Mouse (Mus musculus) hindbrain, embryonic 13.5 days (tissue): ENCODE measurements around the gene Zfp422. TPM values are rescaled to one million over a fixed set of nuclear protein-coding genes. Genes with fewer than 3 reads are reported as not detected.

Experiments
- ATAC-seq: fragments of 200-750 bp; cut with Nextera tagmentation; 2 replicates; pipeline ENCODE4 v1.8.0; 2017; ENCODE audit warnings: moderate TSS enrichment; ENCODE audit not compliant: low FRiP score
- H3K27ac ChIP-seq: fragments of 300-500 bp; sonication (generic); 2 replicates; pipeline ENCODE4 v1.5.1; 2015; ENCODE audit warnings: inconsistent platforms, mild to moderate bottlenecking, moderate library complexity
- H3K27me3 ChIP-seq: fragments of 300-500 bp; sonication (generic); 2 replicates; pipeline ENCODE4 v1.6.1; 2015; ENCODE audit warnings: mild to moderate bottlenecking, inconsistent platforms
- H3K36me3 ChIP-seq: fragments of 300-500 bp; sonication (generic); 2 replicates; pipeline ENCODE4 v1.6.1; 2015; ENCODE audit warnings: mild to moderate bottlenecking, inconsistent platforms
- H3K4me1 ChIP-seq: fragments of 300-500 bp; sonication (generic); replicated peaks from 2 replicates; pipeline ENCODE4 v1.6.1; 2015; ENCODE audit warnings: inconsistent platforms
- H3K4me2 ChIP-seq: fragments of 300-500 bp; sonication (generic); 2 replicates; pipeline ENCODE4 v1.6.1; 2015; ENCODE audit warnings: inconsistent platforms, mild to moderate bottlenecking, moderate library complexity
- H3K4me3 ChIP-seq: fragments of 300-500 bp; sonication (generic); 2 replicates; pipeline ENCODE4 v1.5.1; 2015; ENCODE audit warnings: mild to moderate bottlenecking, inconsistent platforms
- H3K9ac ChIP-seq: fragments of 300-500 bp; sonication (generic); 2 replicates; pipeline ENCODE4 v1.6.1; 2015; ENCODE audit warnings: mild to moderate bottlenecking, inconsistent platforms
- H3K9me3 ChIP-seq: fragments of 300-500 bp; sonication (generic); 2 replicates; pipeline ENCODE4 v1.6.1; 2016; ENCODE audit warnings: inconsistent platforms
- WGBS: fragments of 180-500 bp; shearing (Covaris S2); methylation state at CpG from one replicate; pipeline ENCODE4 v1.1.7; 2015; 5-methylcytosine and 5-hydroxymethylcytosine counted together
- polyA plus RNA-seq: library from polyadenylated mRNA; unstranded; fragments of >200 nt; fragmentation: Nextera tagmentation; extraction: Ambion mirVana; gene quantifications from 2 replicates; pipeline ENCODE4 v1.2.1, GENCODE M21; 2015

Gene Zfp422
- polyA plus RNA-seq, 1 experiment from 2014 or later: 181 TPM

DNA sequence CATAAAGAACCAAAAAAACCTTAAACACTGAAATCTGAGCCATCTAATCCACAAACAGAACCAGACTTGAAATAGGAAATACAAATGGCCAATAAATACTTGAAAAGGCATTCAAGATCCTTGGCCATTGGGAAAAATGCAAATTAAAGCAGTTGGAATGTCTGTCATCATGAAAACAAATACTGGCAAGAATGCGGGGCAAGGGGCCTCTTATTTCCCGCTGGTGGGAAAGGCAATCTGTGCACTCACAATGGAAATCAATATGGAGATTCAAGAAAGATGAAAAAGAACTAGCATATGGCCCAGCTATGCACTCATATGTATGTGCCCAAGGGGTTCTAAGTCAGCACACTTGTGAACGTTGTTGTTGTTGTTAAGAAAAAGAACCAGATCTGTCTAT lies 38.1 kb upstream of the Zfp422 start:
- H3K27ac ChIP-seq: 0 out of 2 replicates have a peak overlapping the region, but pooled peaks have one; percentile 12
- H3K9me3 ChIP-seq: no peaks in the 10 kb centered on the region
- H3K36me3 ChIP-seq: no peaks in the 10 kb centered on the region
- H3K27me3 ChIP-seq: no peaks in the 10 kb centered on the region
- no peak overlapping the region for H3K4me3 ChIP-seq
- no peak overlapping the region for H3K9ac ChIP-seq
- H3K4me1 ChIP-seq: peaks cover 51% of the 10 kb centered on the region
- H3K4me2 ChIP-seq: no peak overlapping the region
- no peak for ATAC-seq
- 20% methylated on average over 3 of the region's 3 CpGs for WGBS

GRCm38 (mm10) chr6:116666085-116666750 lies 37.4 kb upstream of the Zfp422 start:
- Histone ChIP-seq H3K4me2 (no peak overlapping the region), H3K4me1 (peaks cover 44% of the 10 kb centered on the region), H3K9me3 (no peaks in the 10 kb centered on the region)

DNA sequence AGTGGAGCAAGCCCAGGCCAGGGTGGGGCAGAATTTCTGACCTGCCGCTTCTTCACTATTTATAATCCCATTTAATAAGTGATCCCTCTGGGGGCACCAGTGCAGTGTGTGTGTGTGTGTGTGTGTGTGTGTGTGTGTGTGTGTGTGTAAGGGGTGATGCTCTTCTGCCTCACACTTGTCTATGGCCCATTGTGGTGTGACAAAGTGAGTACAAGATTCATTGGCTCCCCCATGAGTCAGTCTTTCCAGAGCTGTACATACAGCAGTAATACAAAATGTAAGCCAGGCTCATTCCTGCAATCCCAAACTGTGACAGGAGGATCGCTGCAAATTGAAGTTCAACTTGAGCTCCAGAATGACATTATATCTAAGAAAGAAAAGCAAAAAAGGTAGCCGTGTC lies 36.0 kb upstream of the Zfp422 start:
- H3K4me2 ChIP-seq: no peak overlapping the region
- no peaks in the 10 kb centered on the region for H3K36me3 ChIP-seq
- ATAC-seq: no peak
- no peaks in the 10 kb centered on the region for H3K9me3 ChIP-seq
- 74% methylated on average over 3 of the region's 3 CpGs for WGBS
- no peaks in the 10 kb centered on the region for H3K27me3 ChIP-seq
- H3K4me3 ChIP-seq: no peak overlapping the region
- H3K27ac ChIP-seq: no peak overlapping the region
- H3K9ac ChIP-seq: no peak overlapping the region
- peaks cover 30% of the 10 kb centered on the region for H3K4me1 ChIP-seq

More at GRCm38 (mm10) chr6:116666085-116666750, 37.4 kb upstream of the Zfp422 start:
- H3K27ac ChIP-seq: 0 out of 2 replicates have a peak overlapping the region, but pooled peaks have one; percentile 12
- no peaks in the 10 kb centered on the region for H3K27me3 ChIP-seq
- ATAC-seq: no peak
- no peak overlapping the region for H3K9ac ChIP-seq
- 60% methylated on average over 12 of the region's 12 CpGs for WGBS
- H3K36me3 ChIP-seq: no peaks in the 10 kb centered on the region
- H3K4me3 ChIP-seq: no peak overlapping the region

GRCm38 (mm10) chr6:116664031-116664430 lies 35.2 kb upstream of the Zfp422 start:
- ATAC-seq: no peak
- 77% methylated on average over 6 of the region's 6 CpGs for WGBS
- H3K9me3 ChIP-seq: no peaks in the 10 kb centered on the region
- no peaks in the 10 kb centered on the region for H3K27me3 ChIP-seq
- no peak overlapping the region for H3K9ac ChIP-seq
- H3K4me1 ChIP-seq: peaks cover 22% of the 10 kb centered on the region
- no peak overlapping the region for H3K4me2 ChIP-seq
- H3K36me3 ChIP-seq: no peaks in the 10 kb centered on the region
- no peak overlapping the region for H3K4me3 ChIP-seq
- H3K27ac ChIP-seq: no peak overlapping the region

DNA sequence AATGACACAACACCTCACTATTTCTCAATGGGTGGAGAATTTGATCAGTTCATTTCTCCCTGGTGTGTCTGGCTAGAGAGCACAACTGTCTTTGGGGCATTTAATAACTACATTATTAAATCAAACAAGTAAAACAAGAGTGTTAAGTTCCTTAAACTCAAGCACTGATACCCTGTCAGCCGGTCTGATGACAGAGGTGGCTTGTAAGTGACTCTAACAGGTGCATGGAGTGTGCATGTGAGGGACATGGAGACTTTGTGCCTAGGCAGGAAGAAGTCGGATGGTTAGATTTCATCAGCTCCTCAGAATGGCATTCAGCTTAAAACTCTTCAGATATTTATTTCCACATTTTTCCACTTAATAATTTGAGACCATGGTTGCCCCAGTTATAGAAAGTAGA lies 34.6 kb upstream of the Zfp422 start:
- WGBS: 92% methylated on average over 2 of the region's 2 CpGs
- no peak for ATAC-seq
- Histone ChIP-seq H3K27ac (no peak overlapping the region), H3K36me3 (no peaks in the 10 kb centered on the region), H3K9ac (no peak overlapping the region), H3K4me3 (no peak overlapping the region), H3K4me1 (peaks cover 20% of the 10 kb centered on the region), H3K4me2 (no peak overlapping the region), H3K27me3 (no peaks in the 10 kb centered on the region), H3K9me3 (no peaks in the 10 kb centered on the region)

DNA sequence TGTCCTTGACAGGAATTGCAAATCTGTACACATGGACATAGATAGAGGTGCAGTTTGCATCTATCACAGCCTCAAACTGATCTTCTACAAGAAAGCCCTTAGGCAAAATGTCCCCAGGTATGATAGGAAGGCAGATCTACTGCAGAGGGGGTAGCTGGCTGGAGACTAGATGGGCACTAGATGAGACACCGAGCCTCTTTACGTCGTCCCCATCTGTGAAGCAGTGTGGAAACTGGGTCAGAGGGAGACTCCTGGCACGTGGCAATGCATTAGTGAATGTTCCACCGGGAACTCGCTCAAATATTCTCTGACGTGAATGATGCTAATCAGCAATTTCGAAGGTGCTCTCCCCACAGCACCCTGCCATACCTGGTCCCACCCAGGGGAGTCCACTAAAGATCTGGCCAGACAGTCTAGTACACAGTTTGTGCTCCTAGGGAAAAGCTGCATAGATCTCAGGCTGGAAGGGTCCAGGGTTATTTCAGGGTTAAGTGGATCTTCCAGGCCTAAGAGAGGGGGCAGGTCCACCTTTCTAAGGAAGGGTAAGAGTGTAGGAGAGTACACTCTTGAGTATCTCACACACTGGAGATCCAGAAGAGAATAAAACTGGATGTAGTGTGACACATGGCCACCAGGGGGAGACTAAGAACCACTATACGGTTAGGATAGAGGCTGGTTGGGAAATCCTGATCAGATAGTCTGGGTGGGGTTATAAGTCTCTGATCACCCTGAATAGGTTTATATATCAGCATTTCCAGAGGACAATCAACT lies 25.1 kb upstream of the Zfp422 start:
- WGBS: 61% methylated on average over 9 of the region's 9 CpGs
- Histone ChIP-seq H3K27ac (no peak overlapping the region), H3K9me3 (no peaks in the 10 kb centered on the region), H3K36me3 (peaks cover 7% of the 10 kb centered on the region; the same call in 1 of the 2 replicates), H3K27me3 (no peaks in the 10 kb centered on the region), H3K4me1 (peaks cover 14% of the 10 kb centered on the region), H3K9ac (no peak overlapping the region), H3K4me2 (no peak overlapping the region), H3K4me3 (no peak overlapping the region)
- ATAC-seq: peak; percentile 78

DNA sequence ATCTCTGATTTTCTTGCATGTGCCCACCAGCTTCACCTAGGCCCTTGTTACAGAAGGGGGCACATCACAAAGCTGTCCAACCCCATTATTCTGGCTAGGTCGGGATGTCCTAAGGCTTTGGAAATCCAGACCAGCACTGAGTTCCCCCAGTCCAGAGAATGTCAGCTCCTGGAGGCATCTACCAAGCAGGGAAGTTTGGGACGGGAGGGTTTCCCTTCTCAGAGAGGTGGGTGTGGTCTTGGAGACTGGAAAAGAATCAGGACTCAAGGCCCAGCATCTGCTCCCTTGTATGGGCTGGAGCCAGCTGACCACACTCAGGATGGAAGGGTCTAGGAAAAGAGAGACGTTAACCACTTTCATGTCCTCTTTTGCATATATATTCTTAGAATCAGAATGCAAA lies 24.4 kb upstream of the Zfp422 start:
- peaks cover 7% of the 10 kb centered on the region; the same call in 1 of the 2 replicates for H3K36me3 ChIP-seq
- peaks cover 14% of the 10 kb centered on the region for H3K4me1 ChIP-seq
- H3K27me3 ChIP-seq: no peaks in the 10 kb centered on the region
- no peak overlapping the region for H3K4me2 ChIP-seq
- no peak overlapping the region for H3K27ac ChIP-seq
- 78% methylated on average over 3 of the region's 3 CpGs for WGBS
- no peak for ATAC-seq
- no peak overlapping the region for H3K4me3 ChIP-seq
- H3K9me3 ChIP-seq: no peaks in the 10 kb centered on the region
- no peak overlapping the region for H3K9ac ChIP-seq

DNA sequence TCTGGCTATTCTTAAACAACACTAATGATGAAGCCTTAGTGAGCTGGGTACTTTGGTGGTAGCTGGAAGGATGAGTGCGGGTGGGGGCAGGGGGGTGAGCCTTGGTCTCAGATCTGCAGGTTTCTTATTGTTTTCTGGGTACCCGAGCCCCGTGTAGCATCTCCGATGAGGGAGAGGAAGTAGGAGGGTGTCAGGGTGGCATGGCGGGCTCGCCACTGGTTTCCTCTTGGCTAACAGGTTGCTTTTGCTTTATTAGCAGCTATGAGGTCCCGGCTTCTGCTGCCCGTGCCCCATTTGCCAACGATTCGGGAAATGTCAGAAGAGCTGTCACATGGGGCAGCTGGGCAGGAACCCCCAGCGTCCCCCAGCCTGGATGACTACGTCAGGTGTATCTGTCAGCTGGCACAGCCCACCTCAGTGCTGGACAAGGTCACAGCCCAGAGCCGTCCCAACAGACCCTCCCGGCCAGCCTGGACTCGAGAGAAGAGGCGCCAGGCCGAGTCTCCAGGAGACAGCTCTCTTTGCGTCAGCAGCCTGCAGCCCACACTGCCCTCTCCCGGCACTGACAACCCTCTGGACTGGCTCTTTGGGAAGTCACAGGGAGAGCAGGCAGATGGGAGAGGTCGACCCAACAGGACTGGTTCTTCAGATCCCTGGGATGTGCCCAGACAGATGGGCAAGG lies 22.8 kb upstream of the Zfp422 start:
- H3K4me1 ChIP-seq: peaks cover 14% of the 10 kb centered on the region
- no peaks in the 10 kb centered on the region for H3K9me3 ChIP-seq
- H3K9ac ChIP-seq: no peak overlapping the region
- WGBS: 79% methylated on average over 20 of the region's 20 CpGs
- 0 out of 2 replicates have a peak overlapping the region, but pooled peaks have one; percentile 4 for H3K4me2 ChIP-seq
- no peak overlapping the region for H3K4me3 ChIP-seq
- no peak for ATAC-seq
- H3K27me3 ChIP-seq: no peaks in the 10 kb centered on the region
- 0 out of 2 replicates have a peak, but pooled peaks cover 3% of the 10 kb centered on the region for H3K36me3 ChIP-seq
- H3K27ac ChIP-seq: no peak overlapping the region

GRCm38 (mm10) chr6:116650406-116650805 lies 21.6 kb upstream of the Zfp422 start, which contains the start of gene Depp1:
TSS of gene Depp1 (plus strand) at chr6:116650609.
- Histone ChIP-seq H3K9me3 (no peaks in the 10 kb centered on the region), H3K4me3 (no peak within 1 kb of the TSS), H3K27ac (no peak within 1 kb of the TSS), H3K4me2 (no peak within 1 kb of the TSS), H3K36me3 (0 out of 2 replicates have a peak, but pooled peaks cover 14% of the 10 kb centered on the region), H3K9ac (0 out of 2 replicates have a peak within 1 kb of the TSS, but pooled peaks have one; percentile 39), H3K4me1 (peaks cover 14% of the 10 kb centered on the region), H3K27me3 (no peaks in the 10 kb centered on the region)
- no peak for ATAC-seq
- 44% methylated on average over 6 of the region's 6 CpGs for WGBS

DNA sequence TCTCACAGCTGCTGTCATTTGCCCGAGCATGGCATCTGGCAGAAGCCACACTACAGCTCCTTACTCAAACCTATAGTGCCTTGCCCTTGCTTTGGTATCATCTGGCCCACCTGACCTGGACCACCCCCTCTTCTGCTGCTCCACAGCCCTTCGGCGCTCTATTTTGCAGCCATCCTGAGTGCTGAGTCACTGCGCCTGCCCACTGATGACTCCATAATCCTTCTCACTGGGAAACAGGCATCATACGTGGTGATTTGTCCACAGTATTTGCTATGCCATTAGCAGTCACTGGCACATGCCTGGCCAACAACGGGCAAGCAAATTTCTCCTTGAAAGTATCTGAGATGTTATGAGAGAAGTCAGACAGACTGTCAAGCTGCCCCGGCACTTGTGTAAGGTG lies 21.0 kb upstream of the Zfp422 start:
- H3K27me3 ChIP-seq: no peaks in the 10 kb centered on the region
- no peak overlapping the region for H3K9ac ChIP-seq
- H3K27ac ChIP-seq: no peak overlapping the region
- WGBS: 90% methylated on average over 7 of the region's 7 CpGs
- H3K4me1 ChIP-seq: peaks cover 14% of the 10 kb centered on the region
- H3K4me2 ChIP-seq: no peak overlapping the region
- no peaks in the 10 kb centered on the region for H3K9me3 ChIP-seq
- ATAC-seq: no peak
- peaks cover 20% of the 10 kb centered on the region; the same call in 1 of the 2 replicates for H3K36me3 ChIP-seq
- no peak overlapping the region for H3K4me3 ChIP-seq

- H3K9ac ChIP-seq: no peak overlapping the region
- no peaks in the 10 kb centered on the region for H3K9me3 ChIP-seq
- peaks cover 14% of the 10 kb centered on the region for H3K4me1 ChIP-seq
- no peak for ATAC-seq
- H3K27ac ChIP-seq: no peak overlapping the region
- no peak overlapping the region for H3K4me3 ChIP-seq
- no peaks in the 10 kb centered on the region for H3K27me3 ChIP-seq
- H3K4me2 ChIP-seq: no peak overlapping the region
- 80% methylated on average over 12 of the region's 12 CpGs for WGBS
- peaks cover 26% of the 10 kb centered on the region for H3K36me3 ChIP-seq
These were observed 19.0 kb upstream of the Zfp422 start for GRCm38 (mm10) chr6:116647763-116648162.

- WGBS: 72% methylated on average over 3 of the region's 3 CpGs
- ATAC-seq: no peak
- no peaks in the 10 kb centered on the region for H3K27me3 ChIP-seq
- no peak overlapping the region for H3K4me3 ChIP-seq
- no peak overlapping the region for H3K4me2 ChIP-seq
- no peak overlapping the region for H3K27ac ChIP-seq
- no peak overlapping the region for H3K9ac ChIP-seq
- peaks cover 28% of the 10 kb centered on the region for H3K36me3 ChIP-seq
- no peaks in the 10 kb centered on the region for H3K9me3 ChIP-seq
- H3K4me1 ChIP-seq: no peaks in the 10 kb centered on the region
These were observed 15.5 kb upstream of the Zfp422 start for GRCm38 (mm10) chr6:116644335-116644734.
